Mouse (Mus musculus): ENCODE measurements around the gene AA467197.
A peak's percentile ranks its signal among the peaks of the same experiment; 100 is the strongest.

Gene AA467197

DNA sequence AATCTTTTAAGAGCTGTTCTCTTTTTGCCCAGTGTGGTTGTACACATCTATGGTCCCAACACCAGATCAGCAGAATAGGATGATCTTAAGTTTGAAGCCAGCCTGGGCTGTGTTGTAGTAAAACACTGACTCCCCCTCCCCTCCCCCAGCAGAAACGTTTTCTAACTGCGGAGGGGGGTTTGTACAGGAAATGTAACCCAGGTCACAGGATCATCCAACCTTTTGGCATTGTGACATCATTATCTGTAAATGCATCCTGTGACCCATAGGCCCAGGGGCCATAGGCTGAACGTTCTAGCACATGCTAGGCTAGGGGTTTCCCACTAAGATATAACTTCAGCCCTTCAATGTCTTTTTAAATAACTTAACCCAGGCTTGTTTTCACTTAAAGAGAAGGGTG, at the start of gene AA467197:
AA467197 (plus strand) TSS at position 301 of the 400 bp plus-strand sequence.
- no peak for DNase-seq (ENCODE audit: low spot score in 2 of 2)

DNA sequence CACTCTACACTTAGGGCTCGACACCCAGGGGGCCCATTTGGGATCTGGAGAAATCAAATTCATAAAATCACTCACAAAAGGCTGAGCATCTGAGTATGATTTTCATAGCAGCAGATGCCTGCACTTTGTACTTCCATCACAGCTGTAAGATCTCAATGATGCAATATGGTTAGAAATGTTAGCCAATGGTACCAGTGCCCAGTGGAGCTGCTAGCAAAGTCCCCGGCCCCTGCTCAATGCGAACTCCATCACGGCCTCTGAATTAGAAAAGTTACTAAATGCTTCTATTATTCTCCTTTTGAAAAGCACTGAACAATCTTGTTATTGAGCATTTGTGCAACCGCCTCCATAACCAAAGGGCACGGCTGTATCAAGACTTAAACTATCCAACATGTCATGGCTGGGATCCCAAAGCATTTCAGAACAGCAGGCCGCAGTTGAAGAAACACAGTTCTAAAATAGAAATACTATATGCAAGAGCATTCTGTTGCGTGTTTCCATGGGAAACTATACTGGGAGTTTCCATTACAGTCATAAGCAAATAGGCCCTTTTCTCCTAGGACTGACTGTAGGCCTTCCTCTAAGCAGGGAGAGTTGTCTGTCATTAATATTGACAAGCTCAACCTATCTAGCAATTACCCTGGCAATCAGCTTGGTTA, 48.8 kb upstream of the AA467197 start:
- no peak for DNase-seq (ENCODE audit: low spot score in 2 of 2)

DNA sequence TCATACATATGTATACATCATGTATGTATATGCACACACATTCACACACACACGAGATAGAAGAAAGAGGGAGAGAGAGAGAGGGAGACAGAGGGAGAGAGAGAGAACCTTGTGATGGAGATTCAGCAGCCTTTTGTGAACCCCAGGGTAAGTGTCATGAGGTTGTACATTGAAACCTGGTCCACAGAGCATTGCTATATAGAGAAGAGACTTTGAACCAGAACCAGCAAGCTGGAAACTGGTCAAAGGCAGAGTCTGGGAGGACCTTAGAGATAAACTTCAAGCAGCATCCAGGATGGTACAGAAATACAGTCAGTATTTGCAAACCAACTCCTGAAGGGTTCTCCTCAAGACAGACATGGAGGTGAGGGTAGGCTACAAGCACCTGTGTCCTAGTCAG, 46.4 kb upstream of the AA467197 start:
- no peak for DNase-seq (ENCODE audit: low spot score in 2 of 2)

DNA sequence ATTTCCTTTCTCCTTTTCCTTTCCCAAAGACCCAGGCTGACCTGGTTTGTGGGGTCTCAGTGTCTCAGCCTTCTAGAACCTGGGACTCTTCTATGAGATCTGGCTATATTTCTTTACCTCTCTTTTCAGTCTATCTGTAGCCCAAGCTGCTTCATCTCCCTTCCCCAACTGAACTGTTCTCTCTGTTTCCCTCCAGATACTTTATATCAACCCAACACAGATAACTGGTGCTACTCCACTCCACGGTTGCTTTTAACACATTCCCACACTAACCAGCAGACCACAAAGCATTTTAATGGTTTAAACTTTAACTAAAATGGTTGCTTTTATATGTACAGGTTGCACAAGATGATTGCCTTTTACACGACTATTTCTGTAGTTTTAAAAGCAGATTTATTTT, 45.6 kb upstream of the AA467197 start:
- no peak for DNase-seq (ENCODE audit: low spot score in 2 of 2)

DNA sequence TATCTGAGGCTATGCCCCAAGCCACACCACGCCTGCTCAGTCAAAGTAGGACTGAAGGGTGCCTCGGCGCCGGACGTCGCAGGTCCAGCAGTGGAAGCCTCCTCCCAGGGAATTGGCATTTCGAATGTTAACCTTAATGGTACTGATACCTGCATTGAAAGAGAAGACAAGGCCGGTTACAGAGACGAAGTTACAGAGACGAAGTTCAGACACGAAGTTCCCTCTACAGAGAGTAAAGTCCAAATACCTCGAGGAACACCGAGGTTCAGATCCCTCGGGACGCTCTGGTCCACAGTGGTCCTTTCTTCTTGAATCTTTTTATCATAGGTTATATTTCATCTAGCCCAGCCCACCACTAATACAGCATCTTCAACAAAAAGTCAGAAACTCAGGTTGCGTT, 41.3 kb upstream of the AA467197 start:
- DNase-seq (ENCODE audit: low spot score in 2 of 2): no peak

DNA sequence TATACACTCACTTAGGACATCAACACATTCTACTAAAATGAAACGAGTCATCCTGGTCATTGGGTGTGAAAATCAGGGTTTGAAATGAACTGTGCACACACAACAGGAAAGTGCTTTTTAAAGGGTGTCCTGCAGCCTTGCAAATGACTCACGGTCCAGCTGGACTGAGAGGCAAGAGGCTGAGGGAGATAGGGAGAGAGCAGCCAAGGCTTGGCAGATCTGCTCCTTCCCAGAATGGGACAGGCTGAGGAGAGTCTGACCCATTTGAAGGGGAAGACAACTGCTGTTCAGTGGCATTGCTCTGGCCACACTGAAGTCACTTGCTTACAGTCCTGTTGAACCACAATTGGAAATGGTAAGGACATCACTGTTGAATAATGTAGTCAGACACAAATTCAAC, 37.0 kb upstream of the AA467197 start:
- no peak for DNase-seq (ENCODE audit: low spot score in 2 of 2)

DNA sequence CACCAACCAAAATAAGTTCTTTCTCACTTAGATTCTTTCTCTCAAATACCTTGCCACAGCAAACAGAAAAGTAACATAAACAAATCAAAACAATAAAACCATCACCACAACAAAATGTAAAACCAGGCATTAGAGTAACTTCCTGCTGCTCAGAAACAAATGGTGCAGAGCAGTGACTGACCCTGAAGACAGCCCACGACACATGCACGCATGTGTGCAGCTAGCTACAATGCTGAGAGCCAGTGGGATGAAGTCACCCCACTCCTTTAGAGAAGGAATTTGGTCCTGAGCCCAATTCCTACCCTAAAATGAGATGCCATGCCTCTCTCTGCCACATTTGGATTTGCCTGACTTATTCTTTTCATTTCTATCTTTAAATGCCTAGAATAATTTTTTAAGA, 35.4 kb upstream of the AA467197 start:
- no peak for DNase-seq (ENCODE audit: low spot score in 2 of 2)

DNA sequence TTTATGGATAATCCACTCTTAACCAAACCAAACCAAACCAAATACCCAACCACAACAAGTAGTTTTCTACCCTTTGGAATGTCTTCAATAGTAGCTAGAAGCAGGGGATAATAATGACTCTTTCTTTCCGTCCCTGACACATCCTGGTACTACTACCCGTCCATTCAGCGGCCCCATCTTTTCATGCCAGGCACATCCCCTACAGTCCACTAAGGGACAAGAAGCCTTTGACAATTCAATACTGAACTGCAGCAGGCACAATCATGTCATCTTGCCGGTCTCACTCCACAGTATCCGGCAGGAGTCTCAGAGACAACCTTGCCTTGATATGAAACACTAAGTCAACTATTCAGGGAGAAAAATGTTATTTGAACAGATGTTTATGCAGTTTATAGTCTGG, 31.0 kb upstream of the AA467197 start:
- DNase-seq (ENCODE audit: low spot score in 2 of 2): peak in 1 of 2 experiments; percentile 36

DNA sequence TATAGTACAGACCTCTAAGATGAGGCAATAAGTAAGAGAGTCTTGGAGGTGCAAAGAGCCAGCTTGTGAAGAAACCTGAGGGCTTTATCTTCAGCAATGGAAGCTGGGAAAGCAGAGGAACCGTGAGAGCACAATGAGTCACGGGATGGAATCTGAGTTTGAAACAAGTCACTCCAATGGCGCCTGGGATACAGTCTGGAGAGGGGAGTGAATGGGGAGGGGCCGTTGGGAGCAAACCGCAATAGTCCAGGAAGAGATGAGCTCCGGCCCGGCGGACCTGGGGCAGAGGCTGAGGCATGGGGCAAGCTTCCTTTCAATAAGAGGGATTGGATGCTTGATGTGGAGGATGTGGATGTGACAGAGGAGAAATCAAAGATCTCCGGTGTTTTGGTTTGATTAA, 28.0 kb upstream of the AA467197 start:
- DNase-seq (ENCODE audit: low spot score in 2 of 2): no peak

DNA sequence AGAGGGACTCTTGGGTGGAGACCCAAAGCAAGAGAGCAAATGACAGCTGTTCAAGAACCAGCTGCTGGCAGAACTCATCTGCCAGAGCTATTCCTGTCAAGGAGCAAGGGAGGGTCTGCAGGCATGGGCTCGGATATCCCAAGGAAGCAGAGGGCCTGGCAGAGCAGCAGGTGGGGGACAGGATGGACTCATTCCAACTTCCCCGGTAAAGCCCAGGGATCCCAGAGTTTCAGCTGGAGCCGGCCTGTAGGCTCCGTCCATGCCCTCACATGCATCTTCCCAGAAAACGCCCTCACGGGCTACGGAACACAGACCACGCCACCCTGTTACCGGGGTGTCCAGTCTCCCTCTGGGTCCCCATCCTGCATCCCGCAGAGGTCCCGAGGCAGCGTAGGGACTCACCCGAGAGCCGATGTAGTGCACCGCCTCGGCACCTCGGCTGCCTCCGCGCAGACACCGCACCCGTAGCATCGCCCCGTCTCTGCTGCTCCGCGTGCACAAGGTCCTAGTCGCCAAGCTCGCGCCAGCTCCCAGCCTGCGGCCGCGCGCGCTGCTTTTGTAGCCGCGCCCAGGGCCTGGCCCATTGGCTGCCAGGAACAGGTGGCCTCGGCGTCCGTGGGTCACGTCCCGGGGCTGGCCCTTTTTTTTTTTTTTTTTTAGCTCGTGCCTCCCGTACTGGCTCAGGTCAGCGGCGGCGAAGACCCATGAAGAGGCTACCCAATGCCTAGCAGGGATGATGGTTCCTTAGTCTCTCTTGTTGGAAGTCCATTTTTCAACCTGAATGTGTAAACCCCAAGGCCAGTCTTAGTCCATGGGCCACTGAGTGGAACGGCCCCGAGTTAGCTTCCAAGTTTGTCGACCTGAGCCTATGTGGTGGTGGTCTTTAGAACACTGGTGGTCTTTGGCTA, 25.8 kb upstream of the AA467197 start, which contains the start of gene Gatm:
Gatm (minus strand) TSS at position 558 of the 908 bp plus-strand sequence.
- peak; percentile 74 to 75 for DNase-seq (ENCODE audit: low spot score in 2 of 2)

DNA sequence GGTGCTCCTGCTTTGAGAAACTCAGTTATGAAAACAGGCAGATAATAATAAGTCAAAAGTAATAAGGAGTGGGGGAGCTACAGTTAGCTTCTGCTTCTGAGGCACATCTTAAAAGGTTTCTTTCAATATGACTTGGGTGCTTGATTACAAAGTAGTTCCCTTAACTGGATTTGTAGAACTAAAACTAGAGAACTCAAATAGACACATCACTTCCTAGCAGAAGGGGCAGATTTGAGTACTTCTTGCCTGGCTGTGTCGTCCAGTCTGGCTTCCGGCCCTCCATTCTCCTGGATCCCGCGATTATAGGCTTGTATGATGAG, 25.2 kb upstream of the AA467197 start:
- DNase-seq (ENCODE audit: low spot score in 2 of 2): no peak

DNA sequence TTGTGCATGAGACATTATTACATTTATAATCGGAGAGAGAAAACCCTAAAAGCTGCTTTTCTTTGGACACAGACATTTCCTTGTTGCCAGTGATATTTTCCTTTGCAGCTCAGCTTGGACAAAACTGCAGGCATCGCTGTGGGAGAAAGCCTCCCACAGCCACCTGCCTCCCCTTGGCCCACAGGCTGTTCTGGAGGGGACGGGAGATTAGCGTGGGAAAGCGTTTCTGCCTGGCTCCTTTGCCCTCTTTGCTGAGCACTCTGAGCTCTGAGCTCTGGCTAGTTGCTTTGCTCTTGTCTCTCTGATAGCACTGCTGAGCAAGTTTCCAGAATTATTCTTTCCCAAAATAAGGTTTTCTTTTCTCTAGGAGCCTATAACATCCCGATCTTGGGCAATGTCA, 20.5 kb upstream of the AA467197 start:
- DNase-seq (ENCODE audit: low spot score in 2 of 2): no peak

DNA sequence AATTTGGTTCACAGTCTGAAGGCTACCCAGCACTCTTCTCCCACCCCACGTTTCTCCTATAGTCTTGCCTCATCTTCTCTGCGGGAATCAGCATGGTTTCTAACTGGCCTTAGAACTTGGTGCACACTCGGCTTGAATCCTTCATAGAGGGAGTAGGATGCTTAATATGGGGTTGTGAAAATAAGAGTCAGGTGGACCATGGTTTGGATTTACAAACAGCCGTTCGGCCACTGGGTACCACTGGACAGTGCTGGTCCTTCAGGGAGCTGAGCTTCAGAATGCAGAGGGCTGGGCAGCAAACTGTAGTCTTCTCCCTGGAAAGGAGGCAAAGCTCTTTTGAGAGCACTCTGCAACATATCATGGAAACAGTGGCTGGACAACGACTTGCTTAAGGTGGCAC, 19.0 kb upstream of the AA467197 start:
- DNase-seq (ENCODE audit: low spot score in 2 of 2): no peak

DNA sequence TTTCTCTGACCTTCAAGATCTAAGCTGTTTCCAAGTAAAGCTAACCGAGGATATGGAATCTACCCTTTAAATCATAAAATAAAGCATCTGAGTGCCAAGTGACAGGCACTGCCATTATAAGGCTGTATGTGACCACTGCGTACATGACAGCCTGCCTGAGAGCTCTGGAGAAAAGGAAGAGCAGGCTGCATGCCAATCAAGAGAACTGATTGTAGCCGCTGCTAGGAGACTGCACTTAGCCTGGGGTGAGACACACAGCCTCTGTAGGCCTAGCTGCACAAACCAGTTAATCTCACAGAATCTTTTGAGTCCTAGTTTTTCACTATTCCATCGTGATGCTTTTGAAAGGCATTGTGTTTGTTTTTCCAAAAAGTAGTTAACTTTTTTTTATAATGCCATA, 18.1 kb upstream of the AA467197 start:
- DNase-seq (ENCODE audit: low spot score in 2 of 2): no peak

DNA sequence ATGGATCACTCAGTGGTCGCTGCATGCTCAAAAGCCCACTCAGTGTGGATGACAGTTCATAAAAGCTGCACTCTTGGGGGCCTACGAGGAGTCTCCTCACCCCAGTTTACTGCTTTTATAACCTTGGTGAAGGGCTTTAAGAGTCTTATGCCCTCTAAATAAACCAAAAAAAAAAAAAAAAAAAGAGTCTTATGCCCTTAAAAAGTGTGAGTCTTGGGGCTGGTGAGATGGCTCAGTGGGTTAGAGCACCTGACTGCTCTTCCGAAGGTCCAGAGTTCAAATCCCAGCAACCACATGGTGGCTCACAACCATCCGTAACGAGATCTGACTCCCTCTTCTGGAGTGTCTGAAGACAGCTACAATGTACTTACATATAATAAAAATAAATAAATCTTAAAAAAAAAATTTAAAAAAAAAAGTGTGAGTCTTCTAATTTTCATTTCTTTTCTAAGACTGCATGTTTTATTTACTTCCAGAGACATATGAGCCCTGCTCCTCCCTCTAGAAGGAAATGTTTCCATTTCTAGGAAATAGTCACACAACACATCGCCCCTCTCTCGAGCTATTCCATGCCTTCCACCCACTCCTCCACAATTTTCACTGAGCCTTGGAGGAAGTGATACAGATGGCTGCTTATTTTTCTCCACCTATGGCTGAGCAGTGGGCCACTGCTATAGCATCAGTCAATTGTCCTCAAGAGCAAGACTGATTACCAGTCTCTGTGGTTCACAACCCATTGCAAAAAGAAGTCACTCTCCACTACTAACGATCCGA, 15.3 kb upstream of the AA467197 start:
- DNase-seq (ENCODE audit: low spot score in 2 of 2): no peak

DNA sequence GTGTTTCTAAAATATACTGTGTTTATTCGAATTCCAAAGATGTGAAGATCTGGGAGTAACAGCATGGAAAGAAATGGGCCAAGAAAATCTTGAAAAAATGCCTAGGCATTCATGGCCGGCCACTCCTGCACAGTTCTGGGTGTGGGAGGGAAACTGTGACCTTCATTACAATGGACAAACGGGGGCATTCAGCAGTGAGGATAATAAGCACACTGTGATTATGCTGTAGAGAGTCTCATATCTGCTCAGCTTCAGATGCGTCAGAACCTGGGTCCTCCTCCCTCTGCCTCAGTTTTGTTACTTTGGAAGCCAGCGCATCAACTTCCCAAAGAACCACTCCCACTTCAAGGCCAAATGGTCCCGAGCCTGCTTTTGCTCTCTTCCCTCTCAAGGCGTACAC, 10.9 kb upstream of the AA467197 start:
- no peak for DNase-seq (ENCODE audit: low spot score in 2 of 2)

DNA sequence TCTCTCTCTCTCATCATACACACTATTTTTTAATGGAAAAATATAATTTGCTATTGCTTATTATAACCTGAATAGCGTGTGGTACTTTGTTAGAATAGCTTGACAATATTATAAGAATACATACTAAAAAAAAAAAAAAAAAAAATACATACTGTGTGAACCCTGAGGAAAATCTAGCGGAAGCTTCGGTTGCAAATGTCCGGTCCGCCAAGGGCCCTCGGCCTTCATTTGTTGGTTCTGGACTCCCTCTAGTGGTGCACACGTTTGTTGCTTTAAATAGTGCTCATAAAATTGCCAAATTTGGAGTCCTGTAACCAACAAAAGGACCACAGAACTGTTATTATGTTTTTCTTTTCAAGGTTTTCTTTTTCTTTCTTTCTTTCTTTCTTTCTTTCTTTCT, 7.8 kb upstream of the AA467197 start:
- DNase-seq (ENCODE audit: low spot score in 2 of 2): peak; percentile 53 to 76

DNA sequence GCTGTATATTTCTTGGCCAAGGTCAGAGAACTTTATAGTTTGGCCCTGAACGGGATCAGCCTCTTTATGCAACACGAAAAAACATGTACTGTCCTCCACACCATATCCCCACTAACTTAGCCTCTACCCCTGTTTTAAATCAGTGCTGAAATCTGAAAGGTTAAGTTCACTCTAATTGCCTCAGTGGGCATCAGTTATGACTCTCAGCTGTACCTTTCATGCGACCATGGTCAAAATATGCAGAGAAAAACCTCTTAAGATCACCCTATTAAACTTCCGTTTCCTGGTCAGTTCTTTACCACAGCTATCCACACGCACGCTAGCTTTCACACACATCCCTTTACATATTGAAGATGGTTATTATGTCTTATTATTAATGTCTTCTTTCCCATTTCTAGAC, 6.9 kb upstream of the AA467197 start:
- DNase-seq (ENCODE audit: low spot score in 2 of 2): no peak

DNA sequence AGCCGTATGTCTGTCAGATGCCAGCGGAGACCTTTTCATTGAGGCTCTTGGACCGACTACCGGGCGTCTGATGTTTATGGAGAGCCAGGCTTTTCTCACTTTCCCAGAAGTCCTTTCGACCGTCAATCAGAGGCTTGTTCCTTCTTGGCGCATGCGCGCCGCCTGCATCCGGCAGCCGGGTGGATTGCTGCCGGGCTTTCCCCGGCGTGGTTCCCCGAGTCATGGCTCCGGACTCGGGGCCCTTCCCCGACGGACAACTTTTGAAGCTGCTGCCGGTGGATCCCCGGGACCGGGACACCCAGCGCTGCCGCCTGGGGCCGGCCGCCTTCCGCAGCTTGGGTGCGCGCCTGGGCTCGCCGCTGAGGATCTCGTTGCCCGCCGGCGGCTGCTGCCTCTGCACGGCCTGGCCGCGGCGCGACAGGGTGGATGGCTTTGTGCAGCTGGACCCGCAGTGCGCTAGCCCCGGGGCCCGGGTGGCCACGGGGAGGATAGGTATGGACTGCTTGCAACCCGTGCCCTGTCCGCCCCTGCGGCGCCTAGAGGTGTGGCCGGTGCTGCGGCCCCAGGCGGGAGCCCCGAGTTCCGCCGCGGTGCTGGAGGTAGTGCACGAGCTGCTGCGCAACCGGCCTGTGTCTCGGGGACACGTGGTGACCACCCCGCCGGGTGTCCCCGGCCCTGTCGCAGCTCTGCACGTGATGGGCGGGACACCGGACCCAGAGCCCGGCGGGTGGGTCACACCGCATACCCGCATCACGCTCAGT, 6.1 kb upstream of the AA467197 start:
- peak; percentile 87 to 88 for DNase-seq (ENCODE audit: low spot score in 2 of 2)

DNA sequence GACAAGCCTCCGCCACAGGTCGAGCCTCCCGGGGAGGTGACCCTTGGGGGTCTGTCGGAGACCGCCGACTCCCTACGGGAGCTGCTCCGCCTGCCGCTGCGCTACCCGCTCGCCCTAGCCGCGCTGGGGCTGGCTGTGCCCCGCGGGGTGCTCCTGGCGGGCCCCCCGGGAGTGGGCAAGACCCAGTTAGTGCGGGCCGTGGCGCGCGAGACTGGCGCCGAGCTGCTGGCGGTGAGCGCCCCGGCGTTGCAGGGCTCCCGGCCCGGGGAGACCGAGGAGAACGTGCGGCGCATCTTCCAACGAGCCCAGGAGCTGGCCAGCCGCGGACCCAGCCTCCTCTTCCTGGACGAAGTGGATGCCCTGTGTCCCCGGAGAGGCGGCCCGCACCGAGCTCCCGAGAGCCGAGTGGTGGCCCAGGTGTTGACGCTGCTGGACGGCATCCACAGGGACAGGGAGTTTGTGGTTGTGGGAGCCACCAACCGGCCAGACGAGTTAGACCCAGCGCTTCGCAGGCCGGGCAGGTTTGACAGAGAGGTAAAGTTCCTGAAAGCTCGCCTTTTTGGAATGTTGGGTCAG, 5.5 kb upstream of the AA467197 start:
- DNase-seq (ENCODE audit: low spot score in 2 of 2): peak in 1 of 2 experiments; percentile 35

DNA sequence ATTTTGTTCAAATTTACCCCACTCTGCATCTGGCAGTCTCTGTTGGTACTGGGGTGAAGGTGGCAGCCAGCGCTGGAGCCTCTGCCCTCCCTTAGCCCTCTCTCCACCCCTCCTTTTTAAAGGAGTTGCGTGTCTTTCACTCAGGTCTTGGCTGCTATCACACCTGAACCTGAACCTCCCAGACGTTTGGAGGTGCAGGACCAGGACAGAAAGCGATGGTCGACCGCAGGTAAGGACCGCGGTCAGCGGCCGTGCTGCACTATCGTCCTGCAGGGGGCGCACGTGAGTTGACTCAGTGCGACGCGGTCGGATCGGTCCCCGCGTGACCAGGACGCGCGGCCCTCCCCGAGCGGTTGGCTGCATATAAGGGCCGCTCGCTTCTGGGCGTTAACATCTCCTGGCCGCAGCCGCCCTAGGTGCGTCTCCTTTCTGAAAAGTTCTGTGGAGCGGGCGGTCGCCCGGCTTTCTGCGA, 776 bp downstream of the AA467197 start:
- peak; percentile 17 to 45 for DNase-seq (ENCODE audit: low spot score in 2 of 2)
